Mouse (Mus musculus): ENCODE results near the gene Fam118b. TPM values are rescaled to one million over a fixed set of nuclear protein-coding genes. Genes with fewer than 3 reads are reported as not detected.
A peak's percentile ranks its signal among the peaks of the same experiment; 100 is the strongest.

The Fam118b gene
- polyA plus RNA-seq, 1 experiment from 2014 or later = 75.3 TPM

DNA sequence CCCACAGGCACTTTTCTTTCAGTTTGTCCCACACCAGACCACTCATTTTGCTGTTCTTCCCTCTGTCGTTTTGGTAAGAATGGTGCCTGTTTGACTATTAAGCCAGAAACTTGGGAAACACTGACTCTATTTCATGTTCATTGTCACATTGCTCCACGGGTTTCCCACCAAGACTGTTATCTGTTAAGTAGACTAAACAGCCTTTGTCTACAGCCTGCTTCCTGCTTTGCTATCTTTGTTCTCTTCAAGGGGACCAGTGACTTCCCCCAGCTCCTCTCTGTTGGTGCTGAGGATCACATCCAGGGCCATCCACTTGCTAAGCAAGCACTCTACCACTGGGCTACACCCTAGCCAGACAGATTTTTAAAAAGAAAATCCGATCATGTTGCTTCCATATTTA, 64.1 kb downstream of the Fam118b start:
- peaks cover 43% of the 10 kb centered on the region for H3K36me3 ChIP-seq
- 75% methylated on average over 3 of the region's 3 CpGs for WGBS
- no peak overlapping the region for H3K4me3 ChIP-seq
- no peak overlapping the region for H3K9ac ChIP-seq
- H3K4me2 ChIP-seq = no peak overlapping the region
- no peaks in the 10 kb centered on the region for H3K27me3 ChIP-seq
- no peaks in the 10 kb centered on the region for H3K9me3 ChIP-seq
- no peak overlapping the region for H3K27ac ChIP-seq
- H3K4me1 ChIP-seq (replicated peaks) = peaks cover 22% of the 10 kb centered on the region
- ATAC-seq (ENCODE audit: low FRiP score) = no peak

DNA sequence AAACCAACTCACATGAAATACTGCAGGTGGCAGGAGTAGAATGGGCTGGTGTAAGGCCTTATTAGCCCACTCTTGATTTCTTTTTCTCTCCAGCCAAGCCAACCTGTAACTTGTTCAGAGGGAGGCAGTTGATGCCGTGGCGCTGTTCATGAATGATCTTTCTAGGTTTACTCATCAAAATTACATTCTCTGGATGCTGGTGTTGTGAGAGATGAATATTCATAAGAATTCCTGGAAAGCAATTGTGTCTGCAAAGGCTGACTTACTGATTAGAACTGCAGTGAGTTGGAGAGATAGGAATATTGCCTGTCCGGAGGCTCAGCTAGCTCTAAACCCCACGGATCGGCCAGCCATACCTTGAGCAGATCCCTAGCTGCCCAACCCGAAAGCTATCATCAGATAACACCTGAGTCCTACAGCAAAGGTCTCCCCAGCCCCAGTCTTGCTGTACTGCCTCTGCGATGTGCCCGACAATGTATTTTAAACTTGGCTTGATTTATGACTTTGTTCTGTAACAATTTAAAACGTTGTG, 67.0 kb downstream of the Fam118b start:
- H3K9ac ChIP-seq = peak overlapping the region; percentile 81
- H3K4me2 ChIP-seq = peak overlapping the region; percentile 73
- H3K4me1 ChIP-seq (replicated peaks) = peaks cover 22% of the 10 kb centered on the region
- no peak for ATAC-seq (ENCODE audit: low FRiP score)
- peaks cover 14% of the 10 kb centered on the region for H3K36me3 ChIP-seq
- H3K4me3 ChIP-seq = peak overlapping the region; percentile 57
- whole genome bisulfite sequencing = 69% methylated on average over 9 of the region's 9 CpGs
- H3K27me3 ChIP-seq = no peaks in the 10 kb centered on the region
- no peaks in the 10 kb centered on the region for H3K9me3 ChIP-seq
- no peak overlapping the region for H3K27ac ChIP-seq

DNA sequence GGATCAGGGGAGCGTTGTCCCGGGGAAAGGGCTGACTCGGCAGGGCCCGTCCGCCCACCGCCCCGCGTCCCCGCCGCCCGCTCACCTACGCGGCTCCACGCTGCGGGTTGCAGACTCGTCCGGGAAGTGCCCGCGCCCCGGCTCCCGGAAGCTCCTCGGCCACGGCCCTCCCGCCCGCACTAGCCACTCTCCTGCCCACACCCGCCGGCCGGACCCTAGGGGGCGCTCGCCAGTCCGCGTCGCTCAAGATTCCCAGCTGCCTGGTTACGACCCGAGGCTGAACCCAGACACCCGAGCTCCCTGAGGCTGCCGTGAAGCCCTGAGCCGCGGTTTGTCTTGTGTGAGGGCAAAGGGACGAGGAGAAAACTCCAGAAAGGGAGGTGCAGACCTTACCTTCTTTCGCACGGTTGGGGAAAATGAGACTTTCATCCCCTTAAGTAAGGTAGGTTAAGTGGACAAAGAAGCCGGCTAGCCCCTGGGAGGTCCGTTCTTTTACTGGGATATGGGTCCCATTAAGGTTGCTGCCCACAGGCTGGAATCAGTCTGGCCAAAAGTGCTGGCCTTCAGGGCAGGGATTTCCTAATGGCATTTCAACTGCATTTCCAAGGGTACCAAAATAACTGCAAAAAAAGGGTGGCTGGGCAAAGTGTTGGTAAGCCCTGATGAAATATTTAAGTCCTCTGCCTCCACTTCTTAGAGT, 67.7 kb downstream of the Fam118b start, which contains the start of the genes Srpr and Tirap:
Srpr (plus strand) TSS at position 404 of the 700 bp plus-strand sequence.
Tirap (minus strand) TSS at position 520 of the 700 bp plus-strand sequence.
- Histone ChIP-seq H3K4me3 (peak within 1 kb of the TSS; percentile 57), H3K9me3 (no peaks in the 10 kb centered on the region), H3K36me3 (peaks cover 8% of the 10 kb centered on the region), H3K27me3 (no peaks in the 10 kb centered on the region), H3K27ac (peak within 1 kb of the TSS; percentile 30; the same call in 1 of the 2 replicates), H3K4me1 (replicated peaks) (peaks cover 22% of the 10 kb centered on the region), H3K4me2 (peak within 1 kb of the TSS; percentile 73), H3K9ac (peak within 1 kb of the TSS; percentile 81)
- peak; percentile 89 for ATAC-seq (ENCODE audit: low FRiP score)
- under 1% methylated on average over 34 of the region's 44 CpGs for WGBS

GRCm38 (mm10) chr9:35198945-35199771, 68.4 kb downstream of the Fam118b start:
- H3K4me1 ChIP-seq (replicated peaks) = peaks cover 22% of the 10 kb centered on the region
- ATAC-seq (ENCODE audit: low FRiP score) = peak; percentile 76
- 28% methylated on average over 18 of the region's 18 CpGs for WGBS
- no peak overlapping the region for H3K27ac ChIP-seq
- H3K4me2 ChIP-seq = peak overlapping the region; percentile 73
- H3K27me3 ChIP-seq = no peaks in the 10 kb centered on the region
- H3K4me3 ChIP-seq = peak overlapping the region; percentile 57
- peaks cover under 1% of the 10 kb centered on the region; the same call in 1 of the 2 replicates for H3K36me3 ChIP-seq
- no peaks in the 10 kb centered on the region for H3K9me3 ChIP-seq
- peak overlapping the region; percentile 81 for H3K9ac ChIP-seq

DNA sequence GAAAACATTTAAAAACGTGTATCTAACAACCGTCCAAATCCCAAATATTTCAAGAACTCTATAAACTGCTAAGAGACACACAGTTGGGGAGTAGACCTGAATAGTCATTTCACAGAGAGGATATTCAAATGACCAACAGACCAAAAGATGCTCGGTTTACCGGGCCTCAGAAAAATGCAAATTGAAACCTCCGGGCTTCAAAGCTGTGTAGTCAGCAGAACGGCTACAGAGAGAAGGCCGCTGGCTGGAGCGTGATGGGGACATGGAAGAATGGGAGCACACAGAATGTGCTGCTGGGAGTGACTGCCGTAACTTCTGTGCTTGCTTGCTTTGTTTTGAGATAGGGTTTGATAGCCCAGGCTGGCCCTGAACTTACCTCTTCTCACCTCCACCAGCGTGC, 69.3 kb downstream of the Fam118b start:
- no peak for ATAC-seq (ENCODE audit: low FRiP score)
- Histone ChIP-seq H3K4me2 (no peak overlapping the region), H3K9me3 (no peaks in the 10 kb centered on the region), H3K4me3 (no peak overlapping the region), H3K27ac (no peak overlapping the region), H3K4me1 (replicated peaks) (peaks cover 22% of the 10 kb centered on the region), H3K27me3 (no peaks in the 10 kb centered on the region), H3K9ac (no peak overlapping the region), H3K36me3 (no peaks in the 10 kb centered on the region)
- WGBS = 71% methylated on average over 10 of the region's 10 CpGs

- no peak for ATAC-seq (ENCODE audit: low FRiP score)
- peaks cover 22% of the 10 kb centered on the region for H3K4me1 ChIP-seq (replicated peaks)
- no peak overlapping the region for H3K4me3 ChIP-seq
- H3K27ac ChIP-seq = no peak overlapping the region
- H3K27me3 ChIP-seq = no peaks in the 10 kb centered on the region
- WGBS = 92% methylated on average over 3 of the region's 3 CpGs
- no peaks in the 10 kb centered on the region for H3K36me3 ChIP-seq
- H3K4me2 ChIP-seq = no peak overlapping the region
- H3K9ac ChIP-seq = no peak overlapping the region
- H3K9me3 ChIP-seq = no peaks in the 10 kb centered on the region
Measured at GRCm38 (mm10) chr9:35197625-35198024, 70.0 kb downstream of the Fam118b start.

GRCm38 (mm10) chr9:35194048-35194447, 73.6 kb downstream of the Fam118b start:
- ATAC-seq (ENCODE audit: low FRiP score) = no peak
- no peaks in the 10 kb centered on the region for H3K9me3 ChIP-seq
- WGBS = 95% methylated on average over 3 of the region's 3 CpGs
- H3K27ac ChIP-seq = no peak overlapping the region
- H3K4me3 ChIP-seq = no peak overlapping the region
- H3K4me1 ChIP-seq (replicated peaks) = peaks cover 1% of the 10 kb centered on the region; the same call in 1 of the 2 replicates
- H3K36me3 ChIP-seq = peaks cover 8% of the 10 kb centered on the region; the same call in 1 of the 2 replicates
- H3K9ac ChIP-seq = no peak overlapping the region
- no peaks in the 10 kb centered on the region for H3K27me3 ChIP-seq
- H3K4me2 ChIP-seq = no peak overlapping the region

GRCm38 (mm10) chr9:35192983-35193542, 74.5 kb downstream of the Fam118b start:
- peaks cover 15% of the 10 kb centered on the region; the same call in 1 of the 2 replicates for H3K36me3 ChIP-seq
- peaks cover 5% of the 10 kb centered on the region; the same call in 1 of the 2 replicates for H3K4me1 ChIP-seq (replicated peaks)
- H3K9ac ChIP-seq = no peak overlapping the region
- no peak overlapping the region for H3K27ac ChIP-seq
- 79% methylated on average over 11 of the region's 11 CpGs for WGBS
- H3K27me3 ChIP-seq = no peaks in the 10 kb centered on the region
- 0 out of 2 replicates have a peak, but pooled peaks have one; percentile 32 for ATAC-seq (ENCODE audit: low FRiP score)
- H3K4me2 ChIP-seq = no peak overlapping the region
- H3K9me3 ChIP-seq = no peaks in the 10 kb centered on the region
- H3K4me3 ChIP-seq = no peak overlapping the region

DNA sequence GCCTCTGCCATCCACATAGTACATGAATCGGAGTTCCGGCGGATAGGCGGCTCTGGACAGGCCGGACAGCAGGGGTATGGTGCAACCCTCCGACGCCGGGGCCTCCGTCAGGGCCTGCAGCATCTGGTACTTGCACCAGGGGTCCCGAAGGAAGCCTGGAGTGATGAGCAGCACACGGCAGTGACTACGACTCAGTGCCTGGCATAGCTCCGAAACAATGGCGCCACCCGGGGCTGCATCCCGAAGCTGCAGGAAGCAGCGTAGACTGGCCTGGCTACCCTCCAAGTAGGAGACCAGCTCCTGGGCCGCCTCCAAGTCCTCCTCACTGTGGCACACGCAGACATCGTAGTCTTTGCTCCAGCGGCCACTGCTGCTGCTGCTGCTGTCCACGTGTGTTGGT, 78.9 kb downstream of the Fam118b start:
- WGBS = 69% methylated on average over 22 of the region's 22 CpGs
- H3K9me3 ChIP-seq = no peaks in the 10 kb centered on the region
- H3K4me1 ChIP-seq (replicated peaks) = peaks cover 5% of the 10 kb centered on the region; the same call in 1 of the 2 replicates
- peaks cover 23% of the 10 kb centered on the region; the same call in 1 of the 2 replicates for H3K36me3 ChIP-seq
- no peak overlapping the region for H3K4me2 ChIP-seq
- H3K9ac ChIP-seq = no peak overlapping the region
- peak; percentile 55 for ATAC-seq (ENCODE audit: low FRiP score)
- no peaks in the 10 kb centered on the region for H3K27me3 ChIP-seq
- no peak overlapping the region for H3K4me3 ChIP-seq
- H3K27ac ChIP-seq = 0 out of 2 replicates have a peak overlapping the region, but pooled peaks have one; percentile 4

DNA sequence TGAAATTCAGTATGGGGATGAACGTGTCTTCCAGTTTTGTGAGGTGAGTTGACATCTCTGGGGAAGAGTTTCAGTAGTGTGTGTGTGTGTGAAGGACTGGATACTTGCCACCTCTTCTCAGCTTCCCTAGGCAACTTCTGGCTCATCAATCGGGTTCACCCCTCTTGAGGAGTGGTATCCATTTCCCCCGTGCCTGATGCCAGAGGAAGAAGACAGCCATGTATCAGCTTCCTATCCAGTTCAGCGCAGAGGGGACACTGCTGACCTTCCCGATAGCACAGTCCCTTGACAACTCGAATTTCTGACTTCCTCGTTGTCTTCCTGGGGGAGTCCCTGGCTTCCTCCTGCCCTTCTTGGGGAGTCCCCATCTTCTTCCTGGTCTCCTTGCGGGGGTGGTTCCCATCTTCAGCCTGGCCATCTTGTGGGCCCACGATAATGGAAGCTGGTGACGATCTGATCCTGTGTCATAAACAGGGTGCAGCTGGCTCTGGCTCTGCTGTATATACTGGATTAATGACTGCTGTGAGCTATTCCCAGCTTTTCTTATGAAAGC, 80.2 kb downstream of the Fam118b start:
- H3K4me1 ChIP-seq (replicated peaks) = 0 out of 2 replicates have a peak, but pooled peaks cover 5% of the 10 kb centered on the region
- no peaks in the 10 kb centered on the region for H3K9me3 ChIP-seq
- no peaks in the 10 kb centered on the region for H3K27me3 ChIP-seq
- H3K36me3 ChIP-seq = peaks cover 23% of the 10 kb centered on the region; the same call in 1 of the 2 replicates
- no peak overlapping the region for H3K9ac ChIP-seq
- H3K4me2 ChIP-seq = no peak overlapping the region
- WGBS = 89% methylated on average over 10 of the region's 10 CpGs
- H3K27ac ChIP-seq = no peak overlapping the region
- H3K4me3 ChIP-seq = no peak overlapping the region
- ATAC-seq (ENCODE audit: low FRiP score) = no peak

DNA sequence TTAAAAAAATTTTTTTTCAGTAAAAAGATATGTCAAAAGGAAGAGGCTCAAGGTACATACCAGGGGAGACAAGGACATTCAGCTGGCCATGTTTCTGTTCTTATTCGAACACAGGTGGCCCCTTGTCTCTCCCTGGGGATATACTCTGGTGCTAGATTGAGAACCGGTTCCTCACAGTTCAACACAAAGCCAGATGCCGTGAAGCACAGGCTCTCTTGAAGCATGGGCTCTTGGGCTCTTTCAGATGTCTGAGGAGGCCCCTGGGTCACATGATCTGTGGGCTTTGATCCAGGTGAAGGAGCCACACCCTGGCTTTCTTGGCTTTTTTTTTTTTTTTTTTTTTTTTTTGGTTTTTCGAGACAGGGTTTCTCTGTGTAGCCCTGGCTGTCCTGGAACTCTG, 81.2 kb downstream of the Fam118b start:
- WGBS = 82% methylated on average over 4 of the region's 4 CpGs
- 0 out of 2 replicates have a peak, but pooled peaks cover 5% of the 10 kb centered on the region for H3K4me1 ChIP-seq (replicated peaks)
- no peak overlapping the region for H3K4me2 ChIP-seq
- H3K9me3 ChIP-seq = no peaks in the 10 kb centered on the region
- ATAC-seq (ENCODE audit: low FRiP score) = no peak
- no peak overlapping the region for H3K9ac ChIP-seq
- H3K4me3 ChIP-seq = no peak overlapping the region
- H3K27me3 ChIP-seq = no peaks in the 10 kb centered on the region
- no peak overlapping the region for H3K27ac ChIP-seq
- H3K36me3 ChIP-seq = peaks cover 23% of the 10 kb centered on the region; the same call in 1 of the 2 replicates

Data from hindbrain, embryonic 13.5 days (tissue).